Mouse (Mus musculus): ENCODE results near the gene Cct8.

- no peak for TF ChIP-seq POLR2A (IDR thresholded peaks at IDR 0.05; ENCODE audit: insufficient read length, low read depth)
- no peak for TF ChIP-seq SRF (IDR thresholded peaks at IDR 0.05; ENCODE audit: control insufficient read depth, insufficient read length, low read depth)
- TF ChIP-seq MYOG (IDR thresholded peaks at IDR 0.05; ENCODE audit: control insufficient read depth in 1 of 3, insufficient read depth in 1 of 3, insufficient read length in 2 of 3, low read depth in 2 of 3): no peak
- no peak for TF ChIP-seq USF1 (IDR thresholded peaks at IDR 0.05; ENCODE audit: low read depth)
- no peak for TF ChIP-seq MYOD1 (IDR thresholded peaks at IDR 0.05; ENCODE audit: control insufficient read depth in 1 of 3, insufficient read length in 2 of 3, low read depth in 2 of 3)
- TF ChIP-seq MAX (IDR thresholded peaks at IDR 0.05; ENCODE audit: low read depth): no peak
- no peak for TF ChIP-seq E2F4 (IDR thresholded peaks at IDR 0.05; ENCODE audit: insufficient read depth)
- TF ChIP-seq POLR2AphosphoS2 (IDR thresholded peaks at IDR 0.05; ENCODE audit: insufficient read length, low read depth): no peak
- TF ChIP-seq CEBPB (IDR thresholded peaks at IDR 0.05; ENCODE audit: insufficient read depth, poor library complexity, severe bottlenecking): no peak
- TF ChIP-seq TCF12 (IDR thresholded peaks at IDR 0.05; ENCODE audit: insufficient read depth, poor library complexity, severe bottlenecking): no peak
Measured at GRCm38 (mm10) chr16:87488605-87489004, 7.1 kb downstream of the Cct8 start.
